In genomic region chr2:119321771-119322586, GRCm38 (mm10) we compare ENCODE assay signal across 8 mouse cellular contexts. TPM values are rescaled to one million over a fixed set of nuclear protein-coding genes. Genes with fewer than 3 reads are reported as not detected.
A peak's percentile ranks its signal among the peaks of the same experiment; 100 is the strongest.
DNase-seq lines count a peak whose midpoint lies in the region; ATAC-seq and TF ChIP-seq lines count a peak whose summit lies in the region.

No protein-coding gene starts in this region.

- DNase-seq in lung, adult 2 months: no peak
- no peak for DNase-seq in left cerebral cortex, adult 8-10 months (ENCODE audit: low spot score in 2 of 2)
- DNase-seq in ovary, adult 18-20 months (ENCODE audit: low spot score): no peak
- no peak for DNase-seq in testis, postnatal 14 days (ENCODE audit: low spot score)

- ATAC-seq in lung, embryonic 16.5 days (ENCODE audit: low read depth): no peak
- peak; percentile 15; the same call in 1 of the 2 replicates for ATAC-seq in forebrain, embryonic 12.5 days (ENCODE audit: low FRiP score)
- no peak for ATAC-seq in limb, embryonic 15.5 days (ENCODE audit: insufficient number of reproducible peaks, low FRiP score, low TSS enrichment, low read depth)

- peak overlapping the region; percentile 73 for H3K4me2 ChIP-seq in lung, embryonic 16.5 days (ENCODE audit: low read depth, low read length)
- peak overlapping the region; percentile 52 for H3K4me2 ChIP-seq in forebrain, embryonic 12.5 days
- peak overlapping the region; percentile 84 for H3K4me2 ChIP-seq in limb, embryonic 15.5 days

- no peaks in the 10 kb centered on the region for H3K9me3 ChIP-seq in lung, embryonic 16.5 days (ENCODE audit: control insufficient read depth, low read length)
- no peaks in the 10 kb centered on the region for H3K9me3 ChIP-seq in forebrain, embryonic 12.5 days
- no peaks in the 10 kb centered on the region for H3K9me3 ChIP-seq in limb, embryonic 15.5 days

- peaks cover 58% of the 10 kb centered on the region for H3K27me3 ChIP-seq in lung, embryonic 16.5 days (ENCODE audit: control insufficient read depth, insufficient read depth, low read depth, low read length)
- peaks cover 99% of the 10 kb centered on the region for H3K27me3 ChIP-seq in forebrain, embryonic 12.5 days
- peaks cover 73% of the 10 kb centered on the region for H3K27me3 ChIP-seq in limb, embryonic 15.5 days
- peaks cover 6% of the 10 kb centered on the region for H3K27me3 ChIP-seq in small intestine, adult 2 months (ENCODE audit: control insufficient read depth, insufficient read depth, low read length)

- WGBS in lung, embryonic 16.5 days: 6% methylated on average over 48 of the region's 48 CpGs
- WGBS in lung, adult 2 months: 30% methylated on average over 48 of the region's 48 CpGs
- WGBS in forebrain, embryonic 12.5 days: 2% methylated on average over 48 of the region's 48 CpGs
- 3% methylated on average over 48 of the region's 48 CpGs for WGBS in limb, embryonic 15.5 days
- WGBS in small intestine, adult 2 months: 9% methylated on average over 48 of the region's 48 CpGs

- no peaks in the 10 kb centered on the region for H3K36me3 ChIP-seq in lung, embryonic 16.5 days (ENCODE audit: control insufficient read depth, insufficient read depth, low read length)
- H3K36me3 ChIP-seq in forebrain, embryonic 12.5 days (replicated peaks): no peaks in the 10 kb centered on the region
- no peaks in the 10 kb centered on the region for H3K36me3 ChIP-seq in limb, embryonic 15.5 days
- no peaks in the 10 kb centered on the region for H3K36me3 ChIP-seq in small intestine, adult 2 months (ENCODE audit: control insufficient read depth, insufficient read depth, low read length)

- peaks cover 46% of the 10 kb centered on the region for H3K4me1 ChIP-seq in lung, embryonic 16.5 days (replicated peaks; ENCODE audit: control insufficient read depth, insufficient read depth, low read length)
- peaks cover 12% of the 10 kb centered on the region for H3K4me1 ChIP-seq in lung, adult 2 months (ENCODE audit: control insufficient read depth, insufficient read depth, low read length)
- H3K4me1 ChIP-seq in forebrain, embryonic 12.5 days: peaks cover 63% of the 10 kb centered on the region
- H3K4me1 ChIP-seq in limb, embryonic 15.5 days: peaks cover 47% of the 10 kb centered on the region
- peaks cover 45% of the 10 kb centered on the region for H3K4me1 ChIP-seq in small intestine, adult 2 months (ENCODE audit: control insufficient read depth, insufficient read depth, insufficient read length, low read length)

- no peak for TF ChIP-seq CTCF in lung, adult 2 months (IDR thresholded peaks at IDR 0.05; ENCODE audit: insufficient read depth, low read length)
- TF ChIP-seq CTCF in small intestine, adult 2 months (IDR thresholded peaks at IDR 0.05; ENCODE audit: extremely low read depth, insufficient read length, insufficient replicate concordance, low read depth, low read length): no peak

- no peak overlapping the region for H3K27ac ChIP-seq in lung, embryonic 16.5 days (ENCODE audit: low read length)
- peak overlapping the region; percentile 51 for H3K27ac ChIP-seq in forebrain, embryonic 12.5 days
- H3K27ac ChIP-seq in limb, embryonic 15.5 days: no peak overlapping the region
- no peak overlapping the region; the same call in none of the 2 replicates for H3K27ac ChIP-seq in small intestine, adult 2 months (ENCODE audit: insufficient read depth, low read depth, low read length)

- peak overlapping the region; percentile 56 for H3K9ac ChIP-seq in lung, embryonic 16.5 days (ENCODE audit: low read length)
- 0 out of 2 replicates have a peak overlapping the region, but pooled peaks have one; percentile 9 for H3K9ac ChIP-seq in forebrain, embryonic 12.5 days
- H3K9ac ChIP-seq in limb, embryonic 15.5 days: peak overlapping the region; percentile 35; the same call in 1 of the 2 replicates

- H3K4me3 ChIP-seq in lung, embryonic 16.5 days (ENCODE audit: low read length): peak overlapping the region; percentile 46
- no peak overlapping the region for H3K4me3 ChIP-seq in lung, adult 2 months (replicated peaks; ENCODE audit: extremely low read depth, low read depth, low read length)
- H3K4me3 ChIP-seq in forebrain, embryonic 12.5 days (replicated peaks): peak overlapping the region; percentile 29
- peak overlapping the region; percentile 36 for H3K4me3 ChIP-seq in limb, embryonic 15.5 days
- H3K4me3 ChIP-seq in small intestine, adult 2 months (ENCODE audit: low read depth, low read length): peak overlapping the region; percentile 47

- no peak for TF ChIP-seq POLR2A in lung, adult 2 months (IDR thresholded peaks at IDR 0.05; ENCODE audit: borderline replicate concordance, extremely low read depth, low read depth, low read length)
- TF ChIP-seq POLR2A in small intestine, adult 2 months (IDR thresholded peaks at IDR 0.05; ENCODE audit: low read depth, low read length): no peak

RNA-seq across cellular contexts. Expression of gene Dll4, which starts 3.6 kb away (rescaled TPM):
- 14.6 and 17.8 TPM in 2 replicates for polyA plus RNA-seq in lung, embryonic 16.5 days (2015; fragmentation: Nextera tagmentation; extraction: Ambion mirVana)
- 114 TPM in 2 replicates for polyA plus RNA-seq in lung, adult 2 months (2012; rRNA removed)
- 3.5 and 3.8 TPM in 2 replicates for polyA plus RNA-seq in forebrain, embryonic 12.5 days (2016; fragmentation: Nextera tagmentation; extraction: Ambion mirVana)
- polyA plus RNA-seq in limb, embryonic 15.5 days (2015; fragmentation: Nextera tagmentation; extraction: Ambion mirVana): 6.7 and 7.3 TPM in 2 replicates
- polyA plus RNA-seq in small intestine, adult 2 months (2012; rRNA removed): 9.8 and 22.1 TPM in 2 replicates
- 1 to 10 TPM; 2.0 to 3.9 (median 3.0) TPM for total RNA-seq in left cerebral cortex, adult 8-10 months (2022)

RNA-seq across cellular contexts. Expression of gene Chac1, which starts 29.1 kb away (rescaled TPM):
- polyA plus RNA-seq in lung, embryonic 16.5 days (2015; fragmentation: Nextera tagmentation; extraction: Ambion mirVana): 1.1 and 1.7 TPM in 2 replicates
- polyA plus RNA-seq in lung, adult 2 months (2012; rRNA removed): 9.2 and 10.7 TPM in 2 replicates
- 2.4 and 2.7 TPM in 2 replicates for polyA plus RNA-seq in forebrain, embryonic 12.5 days (2016; fragmentation: Nextera tagmentation; extraction: Ambion mirVana)
- 1.1 TPM in 2 replicates for polyA plus RNA-seq in limb, embryonic 15.5 days (2015; fragmentation: Nextera tagmentation; extraction: Ambion mirVana)
- 5.8 and 6.9 TPM in 2 replicates for polyA plus RNA-seq in small intestine, adult 2 months (2012; rRNA removed)
- total RNA-seq in left cerebral cortex, adult 8-10 months (2022): 10 to 100 TPM in 1 of 4 experiments, 1 to 10 TPM in 3; 6.9 to 10.9 (median 8.1) TPM

RNA-seq across cellular contexts. Expression of gene Vps18, which starts 33.4 kb away (rescaled TPM):
- polyA plus RNA-seq in lung, embryonic 16.5 days (2015; fragmentation: Nextera tagmentation; extraction: Ambion mirVana): 18.8 and 19.5 TPM in 2 replicates
- polyA plus RNA-seq in lung, adult 2 months (2012; rRNA removed): 24.1 and 25.9 TPM in 2 replicates
- 25.5 and 27.4 TPM in 2 replicates for polyA plus RNA-seq in forebrain, embryonic 12.5 days (2016; fragmentation: Nextera tagmentation; extraction: Ambion mirVana)
- polyA plus RNA-seq in limb, embryonic 15.5 days (2015; fragmentation: Nextera tagmentation; extraction: Ambion mirVana): 17.6 and 19.5 TPM in 2 replicates
- 11.3 and 22.9 TPM in 2 replicates for polyA plus RNA-seq in small intestine, adult 2 months (2012; rRNA removed)
- 10 to 100 TPM; 46.8 to 52.2 (median 49.4) TPM for total RNA-seq in left cerebral cortex, adult 8-10 months (2022)

RNA-seq across cellular contexts. Expression of gene Rhov, which starts 50.9 kb away (rescaled TPM):
- polyA plus RNA-seq in lung, embryonic 16.5 days (2015; fragmentation: Nextera tagmentation; extraction: Ambion mirVana): 1.3 and 2.2 TPM in 2 replicates
- polyA plus RNA-seq in lung, adult 2 months (2012; rRNA removed): 1.6 and 3.0 TPM in 2 replicates
- 3.7 and 3.9 TPM in 2 replicates for polyA plus RNA-seq in forebrain, embryonic 12.5 days (2016; fragmentation: Nextera tagmentation; extraction: Ambion mirVana)
- 36.8 and 38.6 TPM in 2 replicates for polyA plus RNA-seq in limb, embryonic 15.5 days (2015; fragmentation: Nextera tagmentation; extraction: Ambion mirVana)
- 2.1 and 3.0 TPM in 2 replicates for polyA plus RNA-seq in small intestine, adult 2 months (2012; rRNA removed)
- total RNA-seq in left cerebral cortex, adult 8-10 months (2022): 10 to 100 TPM; 11.1 to 12.5 (median 11.7) TPM
